Mouse (Mus musculus) ovary, postnatal 36 days (tissue): ENCODE measurements around the gene Olfr19.
"Not testable (repeated sequence)": the region's sequence is repeated elsewhere in the genome, so short reads cannot be mapped to it uniquely, and the experiment has no call there.

Source experiments
- DNase-seq: peaks from one replicate; pipeline ENCODE4 v3.0.0; 2022; ENCODE audit warnings: low spot score, mixed read lengths

The Olfr19 gene

GRCm38 (mm10) chr16:16676305-16676704 lies at the start of gene Olfr19:
TSS of gene Olfr19 (minus strand) at chr16:16676405.
- no peak for DNase-seq

- no peak for DNase-seq
These were observed 8.8 kb upstream of the Olfr19 start for GRCm38 (mm10) chr16:16684975-16685374.

GRCm38 (mm10) chr16:16684053-16684452 lies 7.8 kb upstream of the Olfr19 start:
- no peak for DNase-seq

DNA sequence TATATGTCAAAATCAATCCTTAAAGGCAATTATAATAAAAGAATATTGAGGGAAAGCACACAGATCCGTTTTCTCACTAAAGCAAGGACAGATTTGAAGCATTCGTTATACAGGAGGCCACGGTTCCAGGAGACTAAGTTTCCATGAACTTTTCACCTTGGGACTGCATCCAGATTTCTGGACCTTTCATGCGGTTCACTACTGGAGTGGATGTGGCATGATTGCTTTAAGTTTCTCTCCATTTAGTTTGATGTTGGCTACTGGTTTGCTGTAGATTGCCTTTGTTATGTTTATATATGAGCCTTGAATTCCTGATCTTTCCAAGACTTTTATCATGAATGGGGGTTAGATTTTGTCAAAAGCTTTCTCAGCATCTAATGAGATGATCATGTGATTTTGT lies 11.2 kb downstream of the Olfr19 start:
- no peak for DNase-seq

DNA sequence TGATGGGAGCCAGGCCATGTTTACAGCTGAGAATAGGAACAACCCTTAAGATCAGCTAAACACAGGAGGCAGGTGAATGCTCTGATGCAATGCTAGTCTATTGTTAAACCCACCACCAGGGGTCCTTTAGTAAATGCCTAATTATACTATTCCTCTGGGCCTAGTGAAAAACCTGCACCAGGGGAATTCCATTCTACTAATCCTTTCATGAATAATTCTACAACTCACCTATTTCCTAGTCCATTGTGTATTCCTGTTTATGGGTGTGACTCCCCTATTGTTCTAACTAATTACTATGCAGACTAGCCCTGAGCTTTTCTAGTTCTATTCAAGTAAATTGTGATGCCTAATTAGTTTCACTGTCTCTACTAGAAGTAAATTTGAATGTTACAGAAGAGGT lies 11.7 kb downstream of the Olfr19 start:
- DNase-seq, result not testable (repeated sequence)

- no peak for DNase-seq
These were observed 31.1 kb downstream of the Olfr19 start for GRCm38 (mm10) chr16:16645148-16645547.

DNA sequence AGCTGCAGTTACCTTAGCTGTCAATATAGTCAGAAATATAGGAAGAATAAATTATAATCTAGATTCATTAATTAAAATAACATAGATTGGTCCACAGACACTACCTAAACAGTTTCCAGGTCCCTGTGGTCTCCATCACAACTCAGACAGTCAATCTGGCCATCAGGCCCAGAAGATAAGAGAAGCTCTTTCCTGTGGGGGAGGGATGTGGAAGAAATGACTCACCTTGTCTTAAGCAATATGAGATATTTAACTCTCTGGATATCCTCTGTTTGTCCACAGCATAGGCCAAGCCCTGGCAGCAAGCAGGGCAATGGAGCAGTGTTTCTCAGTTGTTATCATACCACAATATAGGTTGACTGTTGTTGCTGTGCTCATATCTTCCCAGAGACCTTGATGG lies 42.5 kb downstream of the Olfr19 start:
- DNase-seq, result no peak
